Mouse (Mus musculus) megakaryocyte, embryonic 14.5 days (primary cell): ENCODE data around the gene Nxpe3.

Experiments
- FLI1 ChIP-seq: IDR thresholded peaks from 2 replicates; pipeline ENCODE4 v1.6.1; 2012; ENCODE audit warnings: low read length, inconsistent platforms, mixed read lengths
- GATA1 ChIP-seq: IDR thresholded peaks from 3 replicates; pipeline ENCODE4 v1.6.1; 2012; ENCODE audit warnings: mixed read lengths, low read length, inconsistent platforms, borderline replicate concordance

GRCm38 (mm10) chr16:55814686-55815085, 80.4 kb downstream of the Nxpe3 start:
- no peak for TF ChIP-seq GATA1
- TF ChIP-seq FLI1: no peak
